ENCODE assay signal across 11 mouse cellular contexts in the genomic region with DNA sequence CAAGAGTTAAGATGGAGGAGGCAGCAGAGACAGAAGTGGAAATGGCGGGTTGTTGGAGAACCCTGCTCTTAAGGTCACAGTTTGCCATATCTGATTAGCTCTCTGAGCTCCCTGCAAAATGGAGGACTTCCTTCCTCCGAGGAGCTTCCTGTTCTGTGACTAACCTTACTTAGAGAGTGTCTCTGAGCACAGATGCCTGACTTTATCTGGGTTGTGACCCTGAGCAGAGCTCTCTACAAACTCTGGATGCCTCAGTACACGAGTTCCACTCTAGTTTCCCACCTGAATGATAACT. TPM values are rescaled to one million over a fixed set of nuclear protein-coding genes. Genes with fewer than 3 reads are reported as not detected.
DNase-seq lines count a peak whose midpoint lies in the region; ATAC-seq and TF ChIP-seq lines count a peak whose summit lies in the region.
"Had no signal": no experiment of that assay in that cellular context is flagged by ENCODE, and none has a peak within 500 bp of the region (broad histone marks: within the 10 kb centered on the region; RNA-seq: fewer than 3 reads in every experiment).

No protein-coding gene starts in this region.

- no peak overlapping the region for H3K9ac ChIP-seq in forebrain, embryonic 11.5 days (ENCODE audit: low read length)
- H3K9ac ChIP-seq: hindbrain, embryonic 14.5 days; limb, embryonic 13.5 days had no signal

- intact Hi-C loops in gastrocnemius, adult 2 months (cut with DNase I), result no loop called here

- no peak for TF ChIP-seq CTCF in gastrocnemius, adult 2 months (IDR thresholded peaks at IDR 0.05)

- H3K79me2 ChIP-seq in macrophage (ENCODE audit: inconsistent target), result peaks cover 28% of the 10 kb centered on the region

- H3K27me3 ChIP-seq in forebrain, embryonic 11.5 days (ENCODE audit: control insufficient read depth, insufficient read depth, low read length), result no peaks in the 10 kb centered on the region
- H3K27me3 ChIP-seq: limb, embryonic 13.5 days had no signal

- no peaks in the 10 kb centered on the region; the same call in 1 of the 2 replicates for H3K4me1 ChIP-seq in forebrain, embryonic 11.5 days (replicated peaks; ENCODE audit: control insufficient read depth, insufficient read depth, low read length)

- H3K9me3 ChIP-seq in forebrain, embryonic 11.5 days (ENCODE audit: control insufficient read depth, low read length), result no peaks in the 10 kb centered on the region
- H3K9me3 ChIP-seq: limb, embryonic 13.5 days had no signal

- no peaks in the 10 kb centered on the region for H3K36me3 ChIP-seq in macrophage (ENCODE audit: inconsistent target)
- no peaks in the 10 kb centered on the region for H3K36me3 ChIP-seq in forebrain, embryonic 11.5 days (ENCODE audit: control insufficient read depth, insufficient read depth, low read length)
- H3K36me3 ChIP-seq: limb, embryonic 13.5 days had no signal

- H3K4me3 ChIP-seq in gastrocnemius, adult 2 months, result no peak overlapping the region
- no peak overlapping the region for H3K4me3 ChIP-seq in macrophage (ENCODE audit: inconsistent target)
- no peak overlapping the region for H3K4me3 ChIP-seq in forebrain, embryonic 11.5 days (ENCODE audit: low read depth, low read length)
- H3K4me3 ChIP-seq: limb, embryonic 13.5 days had no signal

- DNase-seq in gastrocnemius, adult 2 months, result no peak
- DNase-seq in gastrocnemius, postnatal 4 days (ENCODE audit: low spot score in 2 of 2), result no peak
- DNase-seq in spleen, postnatal 36 days (ENCODE audit: low spot score in 2 of 2), result peak; percentile 39 to 46
- DNase-seq in spleen, postnatal 14 days (ENCODE audit: low spot score in 2 of 2), result no peak
- peak; percentile 35 for DNase-seq in thymus, postnatal 25 days
- no peak for DNase-seq in forebrain, embryonic 11.5 days (ENCODE audit: low spot score)
- DNase-seq in layer of hippocampus, postnatal 10 days (ENCODE audit: low spot score in 2 of 2), result no peak

- WGBS in macrophage (ENCODE audit: missing documents), result 19% methylated on average over 3 of the region's 3 CpGs
- WGBS in forebrain, embryonic 11.5 days, result 71% methylated on average over 3 of the region's 3 CpGs

- no peak overlapping the region for H3K4me2 ChIP-seq in forebrain, embryonic 11.5 days (ENCODE audit: low read depth, low read length, severe bottlenecking)
- H3K4me2 ChIP-seq: hindbrain, embryonic 14.5 days; limb, embryonic 13.5 days; midbrain, embryonic 11.5 days had no signal

- H3K27ac ChIP-seq in gastrocnemius, adult 2 months, result peak overlapping the region; percentile 8; the same call in 1 of the 2 replicates
- H3K27ac ChIP-seq in macrophage, result peak overlapping the region; percentile 99
- no peak overlapping the region for H3K27ac ChIP-seq in forebrain, embryonic 11.5 days (ENCODE audit: low read depth, low read length)
- H3K27ac ChIP-seq: hindbrain, embryonic 14.5 days; limb, embryonic 13.5 days had no signal

- ATAC-seq in forebrain, embryonic 11.5 days (replicated peaks; ENCODE audit: low FRiP score), result no peak

RNA-seq across cellular contexts. Expression of a gene that starts 3.3 kb away (rescaled TPM):
- 10 to 100 TPM; 35.4 to 43.6 TPM for total RNA-seq in gastrocnemius, adult 2 months (2021)
- 10 to 100 TPM; 54.3 to 56.2 TPM for total RNA-seq in gastrocnemius, postnatal 4 days (2021)
- 10 to 100 TPM in 20 of 26 experiments, 1 to 10 TPM in 6; 4.2 to 71.2 (median 34.7) TPM for total RNA-seq in macrophage (2018; cell fraction: chromatin; rRNA removed)
- 100 to 1,000 TPM; 118 to 323 (median 211) TPM for total RNA-seq in macrophage (2018; cell fraction: cytosol; rRNA removed)
- 100 to 1,000 TPM in 6 of 26 experiments, 10 to 100 TPM in 20; 22.3 to 134 (median 71.1) TPM for total RNA-seq in macrophage (2018; cell fraction: nucleus; rRNA removed)
- 195 to 303 TPM (median 234 TPM) in 3 replicates for polyA plus RNA-seq in macrophage (2018)
- polyA plus RNA-seq in forebrain, embryonic 11.5 days (2014; fragmentation: Nextera tagmentation; extraction: Ambion mirVana), result 74.3 and 80.3 TPM in 2 replicates
- 10 to 100 TPM; 74.1 to 74.5 TPM for total RNA-seq in layer of hippocampus, postnatal 10 days (2021)

RNA-seq across cellular contexts. Expression of a gene that starts 3.7 kb away (rescaled TPM):
- 1 to 10 TPM; 2.6 to 3.7 TPM for total RNA-seq in gastrocnemius, adult 2 months (2021)
- total RNA-seq in gastrocnemius, postnatal 4 days (2021), result 10 to 100 TPM; 14.0 to 15.1 TPM
- total RNA-seq in macrophage (2018; cell fraction: chromatin; rRNA removed), result 10 to 100 TPM in 13 of 26 experiments, 1 to 10 TPM in 10, under 1 TPM in 1, not detected in 2; 0.58 to 29.1 (median 10.7) TPM
- total RNA-seq in macrophage (2018; cell fraction: cytosol; rRNA removed), result 10 to 100 TPM in 19 of 26 experiments, 1 to 10 TPM in 7; 6.2 to 19.1 (median 11.3) TPM
- total RNA-seq in macrophage (2018; cell fraction: nucleus; rRNA removed), result 10 to 100 TPM in 11 of 26 experiments, 1 to 10 TPM in 15; 1.4 to 32.4 (median 9.0) TPM
- polyA plus RNA-seq in macrophage (2018), result 6.3 to 20.4 TPM (median 15.6 TPM) in 3 replicates
- 212 and 220 TPM in 2 replicates for polyA plus RNA-seq in forebrain, embryonic 11.5 days (2014; fragmentation: Nextera tagmentation; extraction: Ambion mirVana)
- 10 to 100 TPM; 12.8 to 15.0 TPM for total RNA-seq in layer of hippocampus, postnatal 10 days (2021)

RNA-seq across cellular contexts. Expression of a gene that starts 43.3 kb away (rescaled TPM):
- total RNA-seq in gastrocnemius, adult 2 months (2021), result 10 to 100 TPM; 12.1 to 13.6 TPM
- 10 to 100 TPM; 27.3 to 28.5 TPM for total RNA-seq in gastrocnemius, postnatal 4 days (2021)
- total RNA-seq in macrophage (2018; cell fraction: chromatin; rRNA removed), result 1,000 to 10,000 TPM in 1 of 26 experiments, 100 to 1,000 TPM in 25; 236 to 1,071 (median 603) TPM
- total RNA-seq in macrophage (2018; cell fraction: cytosol; rRNA removed), result 100 to 1,000 TPM in 3 of 26 experiments, 10 to 100 TPM in 23; 52.7 to 124 (median 75.9) TPM
- 100 to 1,000 TPM; 163 to 452 (median 320) TPM for total RNA-seq in macrophage (2018; cell fraction: nucleus; rRNA removed)
- polyA plus RNA-seq in macrophage (2018), result 53.4 to 137 TPM (median 97.8 TPM) in 3 replicates
- 20.5 and 23.3 TPM in 2 replicates for polyA plus RNA-seq in forebrain, embryonic 11.5 days (2014; fragmentation: Nextera tagmentation; extraction: Ambion mirVana)
- 100 to 1,000 TPM in 1 of 2 experiments, 10 to 100 TPM in 1; 93.5 to 116 TPM for total RNA-seq in layer of hippocampus, postnatal 10 days (2021)

Comparison
In these comparisons a context has a peak if more than half of its experiments do, and no peak if none do; other contexts are left out.
1. DNase-seq: peak in spleen, postnatal 36 days (2 of 2) and thymus, postnatal 25 days (single experiment); none in gastrocnemius, adult 2 months (single experiment), gastrocnemius, postnatal 4 days (0 of 2), spleen, postnatal 14 days (0 of 2), forebrain, embryonic 11.5 days (single experiment) and layer of hippocampus, postnatal 10 days (0 of 2).